Mouse (Mus musculus) heart, postnatal 0 days (tissue): ENCODE measurements around the gene Eps8.

ENCODE experiments used
- CTCF ChIP-seq: IDR thresholded peaks from 2 replicates; pipeline ENCODE4 v1.5.1; 2016; ENCODE audit warnings: antibody characterized with exemption, control low read depth, low read depth
- EP300 ChIP-seq: IDR thresholded peaks from 2 replicates; pipeline ENCODE4 v1.6.1; 2016; ENCODE audit warnings: antibody characterized with exemption, low read depth

DNA sequence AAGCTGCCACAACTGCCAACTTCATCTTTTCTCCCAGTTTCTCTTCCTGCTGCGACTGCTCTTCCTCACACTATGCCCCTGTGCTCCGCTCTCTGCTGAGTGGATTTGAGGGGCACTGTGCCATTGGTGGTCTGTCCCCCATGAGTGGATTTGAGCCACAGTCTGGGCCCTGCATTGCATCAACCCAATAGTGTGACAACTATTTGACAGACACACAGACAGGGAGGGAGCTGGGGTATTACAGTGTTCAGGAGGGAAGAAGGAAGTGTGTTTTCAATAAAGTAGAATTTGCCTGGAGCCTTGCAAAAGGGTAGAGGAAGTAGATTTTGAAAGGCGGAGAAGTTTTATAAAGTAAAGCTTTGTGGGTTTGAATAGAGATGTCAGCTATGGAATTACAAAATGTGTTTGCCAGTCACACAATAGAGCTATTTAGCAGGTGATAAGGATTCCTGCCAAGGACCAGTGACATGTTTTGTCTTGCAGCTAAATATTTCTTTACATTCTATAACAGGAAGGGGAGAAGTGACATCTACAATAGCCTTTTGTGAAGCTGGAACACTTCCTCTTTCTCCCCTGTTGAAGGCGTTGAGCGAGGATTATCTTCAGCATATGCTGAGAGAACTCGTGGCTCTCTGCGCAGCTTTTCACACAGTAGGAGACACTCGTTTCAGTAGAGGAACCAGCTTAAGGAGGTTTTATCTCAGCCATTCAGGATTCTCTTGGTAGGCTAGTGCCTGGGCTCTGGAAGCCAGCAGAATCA, 41.9 kb upstream of the Eps8 start:
- no peak for TF ChIP-seq CTCF
- no peak for TF ChIP-seq EP300
